Mouse (Mus musculus): Measurements from ENCODE around the gene Hamp2.

DNA sequence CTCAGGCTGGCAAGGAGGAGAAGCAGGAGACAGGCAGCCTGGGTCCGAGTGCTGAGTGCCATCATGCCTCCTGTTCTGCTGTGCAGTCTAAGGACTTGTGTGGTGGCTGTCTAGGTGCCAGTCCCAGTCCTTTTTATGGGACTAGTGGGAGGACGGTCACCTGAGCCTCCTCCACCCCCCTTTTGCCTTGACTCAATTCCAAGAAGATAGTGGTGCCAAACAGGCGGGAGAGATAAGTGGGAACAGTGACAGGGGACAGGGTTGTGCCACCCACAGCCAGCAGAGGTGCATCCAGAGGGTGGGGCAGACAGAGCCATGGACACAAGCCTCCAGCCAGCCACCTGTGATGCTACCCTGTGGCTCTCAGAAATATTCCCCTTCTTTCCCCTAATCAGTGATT, 410 bp downstream of the Hamp2 start:
- TF ChIP-seq GATA1 (IDR thresholded peaks at IDR 0.05; ENCODE audit: borderline replicate concordance, low read length): no peak
- TF ChIP-seq FLI1 (IDR thresholded peaks at IDR 0.05; ENCODE audit: low read length): no peak
